Mouse (Mus musculus) lung, embryonic 15.5 days (tissue): Measurements from ENCODE around the gene Gm11757. TPM values are rescaled to one million over a fixed set of nuclear protein-coding genes. Genes with fewer than 3 reads are reported as not detected.
"Not testable (repeated sequence)": the region's sequence is repeated elsewhere in the genome, so short reads cannot be mapped to it uniquely, and the experiment has no call there.

Source experiments
- ATAC-seq: fragments of 200-750 bp; cut with Nextera tagmentation; 2 replicates; pipeline ENCODE4 v1.8.0; 2017; ENCODE audit warnings: moderate number of reproducible peaks, borderline replicate concordance; ENCODE audit not compliant: low FRiP score, low TSS enrichment; ENCODE audit errors: extremely low read depth
- H3K27ac ChIP-seq: fragments of 300-500 bp; sonication (generic); 2 replicates; pipeline ENCODE4 v1.5.1; 2015; ENCODE audit warnings: moderate library complexity, mild to moderate bottlenecking, inconsistent platforms
- H3K27me3 ChIP-seq: fragments of 300-500 bp; sonication (generic); 2 replicates; pipeline ENCODE4 v1.6.1; 2015; ENCODE audit warnings: inconsistent platforms
- H3K36me3 ChIP-seq: fragments of 300-500 bp; sonication (generic); 2 replicates; pipeline ENCODE4 v1.6.1; 2015; ENCODE audit warnings: inconsistent platforms
- H3K4me1 ChIP-seq: fragments of 300-500 bp; sonication (generic); 2 replicates; pipeline ENCODE4 v1.6.1; 2015; ENCODE audit warnings: inconsistent platforms
- H3K4me2 ChIP-seq: fragments of 300-500 bp; sonication (generic); 2 replicates; pipeline ENCODE4 v1.6.1; 2015; ENCODE audit warnings: inconsistent platforms, mild to moderate bottlenecking, moderate library complexity
- H3K4me3 ChIP-seq: fragments of 300-500 bp; sonication (generic); 2 replicates; pipeline ENCODE4 v1.5.1; 2015; ENCODE audit warnings: mild to moderate bottlenecking, inconsistent platforms
- H3K9ac ChIP-seq: fragments of 300-500 bp; sonication (generic); 2 replicates; pipeline ENCODE4 v1.6.1; 2015; ENCODE audit warnings: inconsistent platforms
- H3K9me3 ChIP-seq: fragments of 300-500 bp; sonication (generic); 2 replicates; pipeline ENCODE4 v1.6.1; 2016; ENCODE audit warnings: inconsistent platforms
- WGBS: fragments of 180-500 bp; shearing (Covaris S2); methylation state at CpG from one replicate; pipeline ENCODE4 v1.1.7; 2015; 5-methylcytosine and 5-hydroxymethylcytosine counted together
- polyA plus RNA-seq: library from polyadenylated mRNA; unstranded; fragments of >200 nt; fragmentation: Nextera tagmentation; extraction: Ambion mirVana; gene quantifications from 2 replicates; pipeline ENCODE4 v1.2.1, GENCODE M21; 2015

Gm11757 gene
- polyA plus RNA-seq: not detected in 2 replicates

- WGBS: no CpG with 5 or more reads among the region's 4 CpGs
- not testable (repeated sequence) for H3K4me3 ChIP-seq, H3K9me3 ChIP-seq, ATAC-seq, H3K27me3 ChIP-seq, H3K4me2 ChIP-seq, H3K36me3 ChIP-seq, H3K9ac ChIP-seq, H3K4me1 ChIP-seq, H3K27ac ChIP-seq
Observed at GRCm38 (mm10) chr4:73891012-73891411, at the start of gene Gm11757. TSS of gene Gm11757 (minus strand) at chr4:73891112.

- H3K9ac ChIP-seq, H3K27me3 ChIP-seq, H3K4me1 ChIP-seq, ATAC-seq, H3K36me3 ChIP-seq, H3K4me3 ChIP-seq, H3K9me3 ChIP-seq, H3K27ac ChIP-seq, H3K4me2 ChIP-seq: not testable (repeated sequence)
- 78% methylated on average over 6 of the region's 6 CpGs for WGBS
Observed at GRCm38 (mm10) chr4:73920660-73921059, 29.7 kb upstream of the Gm11757 start, which contains the start of gene Gm11756. TSS of gene Gm11756 (minus strand) at chr4:73920760.

DNA sequence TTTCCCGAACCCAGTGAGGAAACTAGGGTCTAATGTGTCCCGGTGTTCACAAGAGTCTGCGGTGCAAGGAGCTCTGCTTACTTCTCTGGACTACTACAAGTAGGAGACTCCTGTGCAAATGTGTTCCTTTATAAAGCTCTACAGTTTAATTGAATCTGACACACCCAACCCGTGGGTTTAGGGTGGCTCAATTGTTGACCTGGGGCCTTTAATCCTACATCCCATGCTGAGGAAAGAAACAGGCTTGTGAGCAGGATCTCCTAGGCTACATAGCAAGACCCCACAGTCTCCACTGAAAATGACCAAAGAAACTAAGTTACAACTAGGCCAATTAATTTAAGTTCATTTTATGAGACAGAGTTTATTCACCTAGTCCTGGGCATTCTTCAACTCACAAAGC is 14.9 kb upstream of the Gm11757 start, which contains the start of gene Gm13871:
Gene Gm13871, minus strand, starts transcription at position 101 of the 400 bp plus-strand sequence.
- ATAC-seq, H3K36me3 ChIP-seq, H3K27me3 ChIP-seq, H3K9ac ChIP-seq, H3K4me3 ChIP-seq, H3K9me3 ChIP-seq, H3K27ac ChIP-seq, H3K4me1 ChIP-seq, H3K4me2 ChIP-seq: not testable (repeated sequence)
- no CpG with 5 or more reads among the region's 4 CpGs for WGBS

DNA sequence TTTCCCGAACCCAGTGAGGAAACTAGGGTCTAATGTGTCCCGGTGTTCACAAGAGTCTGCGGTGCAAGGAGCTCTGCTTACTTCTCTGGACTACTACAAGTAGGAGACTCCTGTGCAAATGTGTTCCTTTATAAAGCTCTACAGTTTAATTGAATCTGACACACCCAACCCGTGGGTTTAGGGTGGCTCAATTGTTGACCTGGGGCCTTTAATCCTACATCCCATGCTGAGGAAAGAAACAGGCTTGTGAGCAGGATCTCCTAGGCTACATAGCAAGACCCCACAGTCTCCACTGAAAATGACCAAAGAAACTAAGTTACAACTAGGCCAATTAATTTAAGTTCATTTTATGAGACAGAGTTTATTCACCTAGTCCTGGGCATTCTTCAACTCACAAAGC is 14.7 kb downstream of the Gm11757 start, which contains the start of gene Gm11758:
Gene Gm11758, minus strand, starts transcription at position 101 of the 400 bp plus-strand sequence.
- not testable (repeated sequence) for H3K4me1 ChIP-seq, H3K36me3 ChIP-seq, H3K9me3 ChIP-seq, H3K4me3 ChIP-seq, H3K27me3 ChIP-seq, H3K9ac ChIP-seq, H3K27ac ChIP-seq, H3K4me2 ChIP-seq, ATAC-seq
- no CpG with 5 or more reads among the region's 4 CpGs for WGBS

Other genes starting within 250 kb of the Gm11757 start
- gene Gm11239, start 222.8 kb downstream of the Gm11757 start, polyA plus RNA-seq: not detected in 2 replicates
- not detected in 2 replicates for gene Gm428, start 207.6 kb downstream of the Gm11757 start, polyA plus RNA-seq
- 4.1 and 4.4 TPM in 2 replicates for gene Rasef, start 100.1 kb downstream of the Gm11757 start, polyA plus RNA-seq
- gene Gm11758, start 14.8 kb downstream of the Gm11757 start, polyA plus RNA-seq: not detected in 2 replicates
- not detected in 2 replicates for gene Gm13871, start 14.8 kb upstream of the Gm11757 start, polyA plus RNA-seq
- not detected in 2 replicates for gene Gm11756, start 29.6 kb upstream of the Gm11757 start, polyA plus RNA-seq
- not detected in 2 replicates for gene 2310002L09Rik, start 59.7 kb upstream of the Gm11757 start, polyA plus RNA-seq
- 0.77 and 0.83 TPM in 2 replicates for gene Frmd3, start 122.3 kb upstream of the Gm11757 start, polyA plus RNA-seq